Mouse (Mus musculus) cerebellum, postnatal 4 days (tissue): Measurements from ENCODE around the gene Glod5.

Experiments used
- DNase-seq, 2 experiments: peaks; one replicate each; pipeline ENCODE4 v3.0.0; 2022; ENCODE audit warnings: low spot score in 2 of 2, mixed read lengths in 1 of 2

Glod5 gene

GRCm38 (mm10) chrX:7968226-7968625 lies 50.1 kb downstream of the Glod5 start:
- DNase-seq: no peak

- DNase-seq: no peak
These were observed 50.6 kb downstream of the Glod5 start for GRCm38 (mm10) chrX:7967596-7968201.

GRCm38 (mm10) chrX:7966161-7966560 lies 52.1 kb downstream of the Glod5 start:
- DNase-seq: no peak

- DNase-seq: no peak
These were observed 54.3 kb downstream of the Glod5 start for GRCm38 (mm10) chrX:7963829-7964626.

GRCm38 (mm10) chrX:7958868-7959267 lies 59.4 kb downstream of the Glod5 start:
- no peak for DNase-seq
